Mouse (Mus musculus) heart, adult 2 months (tissue): ENCODE measurements around the gene Snx25. TPM values are rescaled to one million over a fixed set of nuclear protein-coding genes. Genes with fewer than 3 reads are reported as not detected.

Experiments used
- DNase-seq, 2 experiments: peaks; one replicate each; pipeline ENCODE4 v3.0.0; 2021
- H3K27ac ChIP-seq: fragments of 200-600 bp; 2 replicates; pipeline ENCODE4 v1.8.1; 2022
- H3K27me3 ChIP-seq: fragments of 200-500 bp; 2 replicates; pipeline ENCODE4 v1.6.1; 2012; ENCODE audit warnings: mild to moderate bottlenecking, low read length, inconsistent platforms, mixed read lengths; ENCODE audit not compliant: control insufficient read depth, insufficient read depth
- H3K36me3 ChIP-seq: fragments of 200-500 bp; 2 replicates; pipeline ENCODE4 v1.6.1; 2012; ENCODE audit warnings: low read length, inconsistent platforms; ENCODE audit not compliant: control insufficient read depth, insufficient read depth
- H3K4me1 ChIP-seq: fragments of 200-500 bp; 2 replicates; pipeline ENCODE4 v1.6.1; 2011; ENCODE audit warnings: low read length; ENCODE audit not compliant: control insufficient read depth, insufficient read depth
- H3K4me3 ChIP-seq: fragments of 200-600 bp; 2 replicates; pipeline ENCODE4 v1.8.1; 2022
- H3K79me2 ChIP-seq: fragments of 200-500 bp; replicated peaks from 2 replicates; pipeline ENCODE4 v1.6.1; 2012; ENCODE audit warnings: mild to moderate bottlenecking, inconsistent platforms, low read length, moderate library complexity, mixed read lengths; ENCODE audit not compliant: control insufficient read depth, insufficient read depth
- H3K9ac ChIP-seq: fragments of 200-500 bp; 2 replicates; pipeline ENCODE4 v1.6.1; 2012; ENCODE audit warnings: low read depth, mild to moderate bottlenecking, control low read depth, inconsistent platforms, low read length, mixed read lengths
- CTCF ChIP-seq: fragments of 200-600 bp; IDR thresholded peaks from 2 replicates; pipeline ENCODE4 v1.8.1; 2022; ENCODE audit warnings: antibody characterized with exemption, mild to moderate bottlenecking, moderate library complexity
- EP300 ChIP-seq: fragments of 200-500 bp; IDR thresholded peaks from 2 replicates; pipeline ENCODE4 v1.6.1; 2011; ENCODE audit warnings: low read depth, low read length, control low read depth; ENCODE audit not compliant: insufficient read depth
- POLR2A ChIP-seq: fragments of 200-500 bp; IDR thresholded peaks from 2 replicates; pipeline ENCODE4 v1.6.1; 2011; ENCODE audit warnings: mild to moderate bottlenecking, low read depth, low read length, control low read depth; ENCODE audit not compliant: insufficient read depth
- WGBS: fragments of 180-500 bp; shearing (Covaris S2); methylation state at CpG from one replicate; pipeline ENCODE4 v1.1.7; 2018; 5-methylcytosine and 5-hydroxymethylcytosine counted together
- intact Hi-C: fragments of 180-260 bp; cut with DNase I; formaldehyde crosslinking; loops from one replicate; pipeline ENCODE4 v1.15.1; 2025
- polyA plus RNA-seq: library from polyadenylated mRNA; depleted of rRNA; stranded (reverse); fragments of >200 nt; gene quantifications from 2 replicates; pipeline ENCODE4 v1.2.3, GENCODE M21; 2012
- total RNA-seq, 2 experiments: library from RNA; stranded (reverse); gene quantifications; 2 replicates each; pipeline ENCODE4 v1.2.3; 2021

The Snx25 gene
- total and polyA plus RNA-seq, 3 experiments, result 3.2 to 8.8 (median 7.1) TPM

- H3K9ac ChIP-seq, result no peak overlapping the region
- H3K79me2 ChIP-seq, result no peaks in the 10 kb centered on the region
- intact Hi-C loops, result no loop called here
- no peaks in the 10 kb centered on the region for H3K27me3 ChIP-seq
- TF ChIP-seq CTCF (peak; percentile 38), POLR2A (no peak)
- H3K4me3 ChIP-seq, result no peak overlapping the region
- H3K4me1 ChIP-seq, result peaks cover 5% of the 10 kb centered on the region
- peaks cover 3% of the 10 kb centered on the region for H3K36me3 ChIP-seq
- DNase-seq, result peak in 1 of 2 experiments; percentile 11
- WGBS, result 62% methylated on average over 6 of the region's 6 CpGs
- no peak overlapping the region for H3K27ac ChIP-seq
Measured at GRCm38 (mm10) chr8:46092667-46093360, 59.1 kb downstream of the Snx25 start.

GRCm38 (mm10) chr8:46083141-46083540, 68.8 kb downstream of the Snx25 start:
- 81% methylated on average over 5 of the region's 5 CpGs for WGBS
- Histone ChIP-seq H3K27me3 (no peaks in the 10 kb centered on the region), H3K79me2 (no peaks in the 10 kb centered on the region), H3K4me1 (no peaks in the 10 kb centered on the region), H3K9ac (no peak overlapping the region), H3K27ac (no peak overlapping the region), H3K36me3 (no peaks in the 10 kb centered on the region), H3K4me3 (no peak overlapping the region)
- TF ChIP-seq CTCF, result no peak
- TF ChIP-seq POLR2A, result no peak
- TF ChIP-seq EP300, result no peak
- intact Hi-C loops, result no loop called here
- no peak for DNase-seq

- Histone ChIP-seq H3K9ac (no peak overlapping the region), H3K4me1 (no peaks in the 10 kb centered on the region), H3K79me2 (no peaks in the 10 kb centered on the region), H3K27ac (no peak overlapping the region), H3K27me3 (no peaks in the 10 kb centered on the region), H3K36me3 (no peaks in the 10 kb centered on the region), H3K4me3 (no peak overlapping the region)
- DNase-seq, result no peak
- intact Hi-C loops, result no loop called here
- no peak for TF ChIP-seq EP300
- TF ChIP-seq POLR2A, result no peak
- no peak for TF ChIP-seq CTCF
- 75% methylated on average over 2 of the region's 2 CpGs for WGBS
Measured at GRCm38 (mm10) chr8:46081030-46081429, 70.9 kb downstream of the Snx25 start.

- Histone ChIP-seq H3K27ac (no peak overlapping the region), H3K4me3 (no peak overlapping the region), H3K4me1 (no peaks in the 10 kb centered on the region), H3K27me3 (no peaks in the 10 kb centered on the region), H3K36me3 (no peaks in the 10 kb centered on the region), H3K9ac (no peak overlapping the region), H3K79me2 (no peaks in the 10 kb centered on the region)
- WGBS, result 62% methylated on average over 6 of the region's 6 CpGs
- TF ChIP-seq EP300, result no peak
- no peak for TF ChIP-seq CTCF
- TF ChIP-seq POLR2A, result no peak
- no peak for DNase-seq
- intact Hi-C loops, result no loop called here
Measured at GRCm38 (mm10) chr8:46078866-46079265, 73.1 kb downstream of the Snx25 start.

GRCm38 (mm10) chr8:46075223-46075622, 76.7 kb downstream of the Snx25 start:
- TF ChIP-seq CTCF (no peak), POLR2A (no peak), EP300 (no peak)
- H3K36me3 ChIP-seq, result no peaks in the 10 kb centered on the region
- intact Hi-C loops, result no loop called here

GRCm38 (mm10) chr8:46073540-46074140, 78.3 kb downstream of the Snx25 start:
- DNase-seq, result no peak
- H3K4me3 ChIP-seq, result no peak overlapping the region
- H3K4me1 ChIP-seq, result no peaks in the 10 kb centered on the region
- 70% methylated on average over 2 of the region's 2 CpGs for WGBS
- H3K9ac ChIP-seq, result no peak overlapping the region
- no peaks in the 10 kb centered on the region for H3K36me3 ChIP-seq
- no peaks in the 10 kb centered on the region for H3K79me2 ChIP-seq
- TF ChIP-seq CTCF, result no peak
- no peak for TF ChIP-seq POLR2A
- TF ChIP-seq EP300, result no peak
- H3K27ac ChIP-seq, result no peak overlapping the region
- H3K27me3 ChIP-seq, result no peaks in the 10 kb centered on the region
- intact Hi-C loops, result no loop called here

More at GRCm38 (mm10) chr8:46075223-46075622, 76.7 kb downstream of the Snx25 start:
- no peak overlapping the region for H3K4me3 ChIP-seq
- no peaks in the 10 kb centered on the region for H3K79me2 ChIP-seq
- H3K4me1 ChIP-seq, result no peaks in the 10 kb centered on the region
- DNase-seq, result no peak
- no peaks in the 10 kb centered on the region for H3K27me3 ChIP-seq
- H3K27ac ChIP-seq, result no peak overlapping the region
- no peak overlapping the region for H3K9ac ChIP-seq
- 80% methylated on average over 5 of the region's 5 CpGs for WGBS
